Mouse (Mus musculus) lung, embryonic 14.5 days (tissue): ENCODE measurements around the gene Arhgef1. TPM values are rescaled to one million over a fixed set of nuclear protein-coding genes. Genes with fewer than 3 reads are reported as not detected.

Source experiments
- ATAC-seq: fragments of 200-750 bp; cut with Nextera tagmentation; 2 replicates; pipeline ENCODE4 v1.8.0; 2017; ENCODE audit warnings: mild to moderate bottlenecking, moderate TSS enrichment, moderate library complexity; ENCODE audit not compliant: insufficient read depth
- DNase-seq: peaks from one replicate; pipeline ENCODE4 v3.0.0-alpha.2; 2015
- H3K27ac ChIP-seq: fragments of 300-500 bp; sonication (generic); 2 replicates; pipeline ENCODE4 v1.5.1; 2014; ENCODE audit warnings: low read depth, mild to moderate bottlenecking, moderate library complexity
- H3K27me3 ChIP-seq: fragments of 300-500 bp; sonication (generic); 2 replicates; pipeline ENCODE4 v1.6.1; 2014; ENCODE audit warnings: low read length, control low read depth; ENCODE audit not compliant: insufficient read depth
- H3K36me3 ChIP-seq: fragments of 300-500 bp; sonication (generic); 2 replicates; pipeline ENCODE4 v1.6.1; 2014; ENCODE audit warnings: control low read depth; ENCODE audit not compliant: insufficient read depth
- H3K4me1 ChIP-seq: fragments of 300-500 bp; sonication (generic); 2 replicates; pipeline ENCODE4 v1.6.1; 2014; ENCODE audit warnings: antibody characterized with exemption, control low read depth; ENCODE audit not compliant: insufficient read depth
- H3K4me2 ChIP-seq: fragments of 300-500 bp; sonication (generic); 2 replicates; pipeline ENCODE4 v1.6.1; 2014; ENCODE audit warnings: mild to moderate bottlenecking
- H3K4me3 ChIP-seq: fragments of 300-500 bp; sonication (generic); 2 replicates; pipeline ENCODE4 v1.5.1; 2014; ENCODE audit warnings: low read depth, low read length
- H3K9ac ChIP-seq: fragments of 300-500 bp; sonication (generic); 2 replicates; pipeline ENCODE4 v1.6.1; 2014
- H3K9me3 ChIP-seq: fragments of 300-500 bp; sonication (generic); 2 replicates; pipeline ENCODE4 v1.6.1; 2016; ENCODE audit warnings: low read depth, low read length, control low read depth
- CTCF ChIP-seq: IDR thresholded peaks from 2 replicates; pipeline ENCODE4 v1.5.1; 2016; ENCODE audit warnings: antibody characterized with exemption, low read depth
- WGBS: fragments of 180-500 bp; shearing (Covaris S2); extraction: QIAGEN DNeasy Blood & Tissue Kit; methylation state at CpG from one replicate; pipeline ENCODE4 v1.1.7; 2014; 5-methylcytosine and 5-hydroxymethylcytosine counted together
- polyA plus RNA-seq: library from polyadenylated mRNA; unstranded; fragments of >200 nt; fragmentation: Nextera tagmentation; extraction: Ambion mirVana; gene quantifications from 2 replicates; pipeline ENCODE4 v1.2.1, GENCODE M21; 2014

The Arhgef1 gene
- polyA plus RNA-seq, 1 experiment from 2014 or later, result 120 TPM

- Histone ChIP-seq H3K9me3 (no peaks in the 10 kb centered on the region), H3K4me3 (no peak overlapping the region), H3K4me2 (no peak overlapping the region), H3K9ac (no peak overlapping the region), H3K36me3 (peaks cover 1% of the 10 kb centered on the region; the same call in 1 of the 2 replicates), H3K27ac (no peak overlapping the region), H3K27me3 (no peaks in the 10 kb centered on the region), H3K4me1 (no peaks in the 10 kb centered on the region)
- no peak for TF ChIP-seq CTCF
- WGBS, result 70% methylated on average over 2 of the region's 2 CpGs
- DNase-seq, result no peak
- ATAC-seq, result no peak
Measured at GRCm38 (mm10) chr7:24964288-24964687, 61.6 kb downstream of the Arhgef1 start.

GRCm38 (mm10) chr7:24964897-24965535 lies 62.3 kb downstream of the Arhgef1 start:
- ATAC-seq, result no peak
- Histone ChIP-seq H3K9ac (no peak overlapping the region), H3K9me3 (no peaks in the 10 kb centered on the region), H3K4me2 (no peak overlapping the region), H3K36me3 (peaks cover 9% of the 10 kb centered on the region; the same call in 1 of the 2 replicates), H3K27ac (no peak overlapping the region), H3K4me1 (no peaks in the 10 kb centered on the region), H3K27me3 (no peaks in the 10 kb centered on the region), H3K4me3 (no peak overlapping the region)
- WGBS, result 12% methylated on average over 5 of the region's 5 CpGs
- TF ChIP-seq CTCF, result peak; percentile 79
- DNase-seq, result peak; percentile 89

GRCm38 (mm10) chr7:24967966-24968365 lies 65.3 kb downstream of the Arhgef1 start:
- no peak overlapping the region for H3K4me2 ChIP-seq
- H3K9ac ChIP-seq, result no peak overlapping the region
- DNase-seq, result no peak
- H3K4me1 ChIP-seq, result 0 out of 2 replicates have a peak, but pooled peaks cover 3% of the 10 kb centered on the region
- WGBS, result 80% methylated on average over 8 of the region's 8 CpGs
- TF ChIP-seq CTCF, result no peak
- H3K27me3 ChIP-seq, result no peaks in the 10 kb centered on the region
- H3K9me3 ChIP-seq, result no peaks in the 10 kb centered on the region
- H3K4me3 ChIP-seq, result no peak overlapping the region
- H3K27ac ChIP-seq, result no peak overlapping the region
- peaks cover 11% of the 10 kb centered on the region; the same call in 1 of the 2 replicates for H3K36me3 ChIP-seq
- no peak for ATAC-seq

- ATAC-seq, result no peak
- DNase-seq, result no peak
- WGBS, result 71% methylated on average over 6 of the region's 6 CpGs
- H3K36me3 ChIP-seq, result peaks cover 11% of the 10 kb centered on the region; the same call in 1 of the 2 replicates
- H3K9me3 ChIP-seq, result no peaks in the 10 kb centered on the region
- TF ChIP-seq CTCF, result no peak
- no peaks in the 10 kb centered on the region for H3K27me3 ChIP-seq
- H3K4me3 ChIP-seq, result no peak overlapping the region
- H3K4me1 ChIP-seq, result 0 out of 2 replicates have a peak, but pooled peaks cover 3% of the 10 kb centered on the region
- no peak overlapping the region for H3K4me2 ChIP-seq
- H3K9ac ChIP-seq, result no peak overlapping the region
- no peak overlapping the region for H3K27ac ChIP-seq
Measured at GRCm38 (mm10) chr7:24968463-24968862, 65.8 kb downstream of the Arhgef1 start.

- 72% methylated on average over 12 of the region's 12 CpGs for WGBS
- H3K36me3 ChIP-seq, result peaks cover 11% of the 10 kb centered on the region; the same call in 1 of the 2 replicates
- no peaks in the 10 kb centered on the region for H3K27me3 ChIP-seq
- no peak overlapping the region for H3K27ac ChIP-seq
- ATAC-seq, result no peak
- no peak overlapping the region for H3K4me2 ChIP-seq
- TF ChIP-seq CTCF, result no peak
- H3K4me3 ChIP-seq, result no peak overlapping the region
- no peak for DNase-seq
- no peak overlapping the region for H3K9ac ChIP-seq
- H3K4me1 ChIP-seq, result 0 out of 2 replicates have a peak, but pooled peaks cover 3% of the 10 kb centered on the region
- H3K9me3 ChIP-seq, result no peaks in the 10 kb centered on the region
Measured at GRCm38 (mm10) chr7:24969805-24970204, 67.1 kb downstream of the Arhgef1 start.

GRCm38 (mm10) chr7:24970341-24970740 lies 67.6 kb downstream of the Arhgef1 start:
- no peak overlapping the region for H3K9ac ChIP-seq
- H3K4me3 ChIP-seq, result no peak overlapping the region
- no peaks in the 10 kb centered on the region for H3K27me3 ChIP-seq
- peaks cover 11% of the 10 kb centered on the region; the same call in 1 of the 2 replicates for H3K36me3 ChIP-seq
- no peak for DNase-seq
- no peaks in the 10 kb centered on the region for H3K9me3 ChIP-seq
- 0 out of 2 replicates have a peak, but pooled peaks cover 3% of the 10 kb centered on the region for H3K4me1 ChIP-seq
- H3K4me2 ChIP-seq, result no peak overlapping the region
- WGBS, result 93% methylated on average over 3 of the region's 3 CpGs
- TF ChIP-seq CTCF, result no peak
- H3K27ac ChIP-seq, result no peak overlapping the region
- no peak for ATAC-seq

GRCm38 (mm10) chr7:24971261-24971971 lies 68.7 kb downstream of the Arhgef1 start:
- H3K36me3 ChIP-seq, result peaks cover 11% of the 10 kb centered on the region; the same call in 1 of the 2 replicates
- peak; percentile 79 for TF ChIP-seq CTCF
- WGBS, result 9% methylated on average over 19 of the region's 19 CpGs
- peak; percentile 71 for DNase-seq
- ATAC-seq, result no peak; the same call in 1 of the 2 replicates
- no peaks in the 10 kb centered on the region for H3K9me3 ChIP-seq
- peak overlapping the region; percentile 77 for H3K4me3 ChIP-seq
- H3K27ac ChIP-seq, result no peak overlapping the region; the same call in 1 of the 2 replicates
- H3K4me2 ChIP-seq, result peak overlapping the region; percentile 81
- H3K4me1 ChIP-seq, result 0 out of 2 replicates have a peak, but pooled peaks cover 3% of the 10 kb centered on the region
- H3K27me3 ChIP-seq, result no peaks in the 10 kb centered on the region
- H3K9ac ChIP-seq, result peak overlapping the region; percentile 75
